Mouse (Mus musculus) G1E (cell line): ENCODE results near the gene Coro1c. TPM values are rescaled to one million over a fixed set of nuclear protein-coding genes. Genes with fewer than 3 reads are reported as not detected.

ENCODE experiments used
- ATAC-seq: 2 replicates; pipeline ENCODE4 v1.8.0; 2016; ENCODE audit warnings: mild to moderate bottlenecking; ENCODE audit not compliant: insufficient number of reproducible peaks, poor library complexity, low FRiP score, severe bottlenecking; ENCODE audit errors: extremely low read depth
- DNase-seq: peaks from one replicate; pipeline ENCODE4 v3.0.0; 2012; ENCODE audit warnings: low spot score
- H3K27me3 ChIP-seq: 2 replicates; pipeline ENCODE4 v1.6.1; 2012; ENCODE audit warnings: mild to moderate bottlenecking, low read length, inconsistent platforms; ENCODE audit not compliant: insufficient read depth
- H3K36me3 ChIP-seq: replicated peaks from 2 replicates; pipeline ENCODE3; 2012; ENCODE audit warnings: mild to moderate bottlenecking, inconsistent platforms
- H3K4me1 ChIP-seq: 2 replicates; pipeline ENCODE4 v1.6.1; 2012; ENCODE audit warnings: low read depth, low read length, inconsistent platforms, mixed read lengths; ENCODE audit not compliant: insufficient read depth
- H3K4me3 ChIP-seq: 2 replicates; pipeline ENCODE4 v1.5.1; 2012; ENCODE audit warnings: low read depth, mild to moderate bottlenecking, inconsistent platforms, low read length, moderate library complexity, mixed read lengths
- H3K9me3 ChIP-seq: replicated peaks from 2 replicates; pipeline ENCODE4 v1.6.1; 2012; ENCODE audit warnings: inconsistent platforms
- CTCF ChIP-seq: IDR thresholded peaks from 2 replicates; pipeline ENCODE4 v1.5.1; 2012; ENCODE audit warnings: low read depth, low read length, inconsistent platforms, mixed read lengths
- GATA1 ChIP-seq: IDR thresholded peaks from 2 replicates; pipeline ENCODE4 v1.6.1; 2012; ENCODE audit warnings: borderline replicate concordance, low read length, inconsistent platforms, mixed read lengths
- GATA2 ChIP-seq: IDR thresholded peaks from 2 replicates; pipeline ENCODE4 v1.6.1; 2012; ENCODE audit warnings: low read depth, low read length, inconsistent platforms, borderline replicate concordance
- POLR2AphosphoS5 ChIP-seq: IDR thresholded peaks from 2 replicates; pipeline ENCODE4 v1.6.1; 2012; ENCODE audit warnings: low read depth, low read length, inconsistent platforms; ENCODE audit not compliant: insufficient replicate concordance
- TAL1 ChIP-seq: conservative IDR thresholded peaks from 2 replicates; pipeline ENCODE4 v1.6.1; 2012; ENCODE audit warnings: low read depth, low read length, inconsistent platforms, mixed read lengths
- polyA plus RNA-seq: library from polyadenylated mRNA; stranded (reverse); fragments of >175 nt; gene quantifications from 2 replicates; pipeline ENCODE4 v1.2.3, GENCODE M21; 2012
- total RNA-seq, 2 experiments: library from RNA; stranded (forward) in 1 of 2; stranded (reverse) in 1 of 2; fragments of 200-1000 nt in 1 of 2; fragments of >200 nt in 1 of 2; fragmentation: Nextera tagmentation in 1 of 2; gene quantifications; 2 replicates each; pipeline ENCODE4 v1.2.3; 2014 to 2017

Coro1c gene
- total and polyA plus RNA-seq, 3 experiments: 59.1 to 77.5 (median 70.5) TPM

DNA sequence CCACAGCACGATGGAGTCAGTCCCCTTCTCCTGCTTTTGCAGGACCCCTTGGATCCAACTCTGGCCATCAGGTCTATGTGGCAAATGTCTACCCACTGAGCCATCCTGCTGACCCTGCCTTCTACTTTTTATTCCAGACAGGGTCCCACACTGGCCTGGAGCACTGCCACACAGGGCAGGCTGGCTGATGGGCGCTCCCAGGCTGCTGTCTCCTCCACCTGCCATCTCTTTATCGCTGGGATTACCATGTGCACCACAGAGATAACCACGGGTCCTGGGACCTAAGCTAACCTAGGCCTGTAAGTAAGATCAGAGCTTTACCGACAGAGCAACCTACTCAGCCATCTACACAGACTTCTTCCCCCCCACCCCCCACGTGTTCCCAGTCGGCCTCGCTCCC, 61.9 kb downstream of the Coro1c start:
- DNase-seq: no peak
- TF ChIP-seq POLR2AphosphoS5 (no peak), TAL1 (0 out of 2 replicates have a peak, but pooled peaks have one; percentile 26), GATA2 (no peak)
- H3K4me1 ChIP-seq: peaks cover 45% of the 10 kb centered on the region
- no peaks in the 10 kb centered on the region for H3K27me3 ChIP-seq
- peak; percentile 42 for ATAC-seq
- H3K9me3 ChIP-seq: no peaks in the 10 kb centered on the region
- no peak overlapping the region for H3K4me3 ChIP-seq
- peaks cover 98% of the 10 kb centered on the region for H3K36me3 ChIP-seq

DNA sequence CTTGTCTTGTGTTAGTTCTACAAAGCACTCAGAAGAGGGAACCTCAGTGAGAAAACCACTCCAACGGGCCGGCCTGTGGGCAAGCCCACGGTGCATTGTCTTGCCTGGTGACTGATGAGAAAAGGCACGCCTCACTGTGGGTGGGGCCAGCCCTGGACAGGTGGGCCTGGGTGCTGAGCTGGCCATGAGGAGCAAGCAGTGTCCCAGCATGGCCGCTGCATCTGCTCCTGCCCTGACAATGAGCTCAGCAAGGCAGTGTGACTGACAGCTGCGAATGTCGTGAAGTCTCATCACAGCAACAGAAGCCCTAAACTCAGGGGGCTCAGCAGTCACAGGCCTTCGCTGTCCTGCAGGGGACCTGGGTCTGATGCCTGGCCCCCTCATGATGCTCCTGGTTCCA, 62.9 kb downstream of the Coro1c start:
- ATAC-seq: no peak
- no peak for TF ChIP-seq POLR2AphosphoS5
- no peak for TF ChIP-seq GATA1
- TF ChIP-seq TAL1: no peak
- TF ChIP-seq CTCF: no peak
- TF ChIP-seq GATA2: no peak
- no peak for DNase-seq
- Histone ChIP-seq H3K4me1 (peaks cover 46% of the 10 kb centered on the region), H3K27me3 (no peaks in the 10 kb centered on the region), H3K4me3 (no peak overlapping the region), H3K9me3 (no peaks in the 10 kb centered on the region), H3K36me3 (peaks cover 97% of the 10 kb centered on the region)

DNA sequence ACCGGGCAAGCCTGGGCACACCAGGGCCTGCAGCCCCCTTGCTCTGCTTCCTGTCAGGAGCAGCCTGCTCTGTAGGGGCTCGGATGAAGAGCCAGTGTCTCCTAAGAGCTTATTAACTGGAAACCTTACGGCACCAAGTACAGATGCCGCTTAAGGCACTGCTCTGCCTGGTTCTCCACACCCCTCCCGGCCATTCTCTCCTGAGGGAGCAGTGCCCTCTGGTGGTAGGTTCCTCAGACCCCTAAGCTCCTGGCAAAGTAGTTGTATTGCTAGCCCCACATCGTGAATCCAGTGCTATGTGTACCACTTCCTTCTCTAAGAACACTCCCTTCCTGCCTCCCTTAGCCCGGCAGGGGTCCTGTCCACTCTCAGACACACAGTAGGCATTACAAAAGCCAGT, 63.8 kb downstream of the Coro1c start:
- no peak overlapping the region for H3K4me3 ChIP-seq
- H3K36me3 ChIP-seq: peaks cover 97% of the 10 kb centered on the region
- TF ChIP-seq POLR2AphosphoS5: no peak
- TF ChIP-seq CTCF: peak; percentile 64
- DNase-seq (peak; percentile 63), ATAC-seq (no peak)
- peaks cover 46% of the 10 kb centered on the region for H3K4me1 ChIP-seq
- H3K9me3 ChIP-seq: no peaks in the 10 kb centered on the region
- H3K27me3 ChIP-seq: no peaks in the 10 kb centered on the region

DNA sequence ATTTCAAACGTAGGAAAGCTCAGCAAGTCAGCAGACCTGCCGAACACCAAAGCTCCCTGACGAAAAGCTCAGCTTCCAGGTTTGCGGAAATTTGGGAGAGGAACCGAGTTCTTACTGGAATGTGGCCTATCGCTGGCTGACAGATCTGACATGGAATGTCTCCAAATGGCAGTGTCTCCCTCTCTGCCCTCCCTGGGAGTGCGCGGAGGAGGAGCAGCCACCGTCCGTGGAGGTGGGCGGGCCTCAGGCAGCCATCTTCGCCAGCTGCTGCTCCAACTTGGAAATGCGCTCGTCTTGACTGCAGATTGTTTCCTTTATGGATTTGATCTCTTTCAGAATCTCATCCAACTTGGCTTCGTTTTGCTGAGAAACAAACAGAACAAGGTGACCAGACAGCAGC, 64.5 kb downstream of the Coro1c start:
- H3K36me3 ChIP-seq: peaks cover 94% of the 10 kb centered on the region
- DNase-seq: no peak
- ATAC-seq: no peak
- TF ChIP-seq POLR2AphosphoS5 (no peak), TAL1 (no peak), GATA2 (no peak), CTCF (no peak), GATA1 (no peak)
- H3K4me3 ChIP-seq: no peak overlapping the region
- H3K27me3 ChIP-seq: no peaks in the 10 kb centered on the region
- H3K9me3 ChIP-seq: no peaks in the 10 kb centered on the region
- peaks cover 46% of the 10 kb centered on the region for H3K4me1 ChIP-seq

DNA sequence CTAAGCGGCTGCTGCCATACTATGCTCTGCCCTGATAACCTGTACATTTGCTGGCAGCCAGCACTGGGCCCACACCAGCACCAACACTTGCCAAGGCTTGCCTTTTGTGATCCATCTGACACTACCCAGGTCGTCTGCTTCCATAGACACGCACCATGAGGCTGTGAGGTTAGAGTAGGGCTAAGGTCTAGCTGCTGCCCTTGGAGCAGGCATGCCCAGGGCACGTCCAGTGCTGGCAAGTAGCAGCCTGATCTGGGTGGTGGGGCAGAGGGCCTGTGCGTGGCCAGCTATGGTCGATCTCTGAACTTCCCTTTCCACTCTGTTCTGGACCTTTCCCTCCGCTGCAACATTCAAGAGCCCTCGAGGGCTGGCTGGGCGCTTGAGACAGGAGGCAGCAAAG, 65.7 kb downstream of the Coro1c start:
- no peak for TF ChIP-seq POLR2AphosphoS5
- no peak for TF ChIP-seq CTCF
- no peak for TF ChIP-seq GATA2
- TF ChIP-seq TAL1: no peak
- no peak for TF ChIP-seq GATA1
- Histone ChIP-seq H3K36me3 (peaks cover 86% of the 10 kb centered on the region), H3K4me3 (no peak overlapping the region)

DNA sequence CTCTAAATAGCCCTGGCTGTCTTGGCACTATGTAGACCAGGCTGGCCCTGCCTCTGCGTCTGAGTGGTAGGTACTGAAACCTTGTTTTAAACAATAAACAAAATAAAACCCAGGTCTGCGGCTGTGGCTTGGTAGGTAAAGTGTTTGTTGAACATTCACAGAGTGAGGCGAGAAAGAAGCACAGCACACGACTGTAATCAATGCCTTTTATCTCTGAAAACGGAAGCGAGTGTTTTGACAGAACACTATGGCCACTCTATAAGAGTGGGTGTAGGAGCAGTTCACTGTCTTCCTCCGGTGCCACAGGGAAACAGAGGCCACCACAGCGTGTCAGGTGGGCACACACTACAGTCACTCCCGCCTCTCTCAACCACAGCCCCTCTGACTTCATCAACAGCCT, 66.3 kb downstream of the Coro1c start:
- no peak for DNase-seq
- Histone ChIP-seq H3K27me3 (no peaks in the 10 kb centered on the region), H3K4me1 (peaks cover 39% of the 10 kb centered on the region), H3K9me3 (no peaks in the 10 kb centered on the region), H3K4me3 (no peak overlapping the region), H3K36me3 (peaks cover 80% of the 10 kb centered on the region)
- TF ChIP-seq POLR2AphosphoS5 (no peak), GATA1 (no peak), GATA2 (no peak), TAL1 (no peak), CTCF (no peak)
- no peak for ATAC-seq

More for the DNA sequence above, 65.7 kb downstream of the Coro1c start:
- ATAC-seq (no peak), DNase-seq (no peak)
- H3K9me3 ChIP-seq: no peaks in the 10 kb centered on the region
- peaks cover 46% of the 10 kb centered on the region for H3K4me1 ChIP-seq
- no peaks in the 10 kb centered on the region for H3K27me3 ChIP-seq

DNA sequence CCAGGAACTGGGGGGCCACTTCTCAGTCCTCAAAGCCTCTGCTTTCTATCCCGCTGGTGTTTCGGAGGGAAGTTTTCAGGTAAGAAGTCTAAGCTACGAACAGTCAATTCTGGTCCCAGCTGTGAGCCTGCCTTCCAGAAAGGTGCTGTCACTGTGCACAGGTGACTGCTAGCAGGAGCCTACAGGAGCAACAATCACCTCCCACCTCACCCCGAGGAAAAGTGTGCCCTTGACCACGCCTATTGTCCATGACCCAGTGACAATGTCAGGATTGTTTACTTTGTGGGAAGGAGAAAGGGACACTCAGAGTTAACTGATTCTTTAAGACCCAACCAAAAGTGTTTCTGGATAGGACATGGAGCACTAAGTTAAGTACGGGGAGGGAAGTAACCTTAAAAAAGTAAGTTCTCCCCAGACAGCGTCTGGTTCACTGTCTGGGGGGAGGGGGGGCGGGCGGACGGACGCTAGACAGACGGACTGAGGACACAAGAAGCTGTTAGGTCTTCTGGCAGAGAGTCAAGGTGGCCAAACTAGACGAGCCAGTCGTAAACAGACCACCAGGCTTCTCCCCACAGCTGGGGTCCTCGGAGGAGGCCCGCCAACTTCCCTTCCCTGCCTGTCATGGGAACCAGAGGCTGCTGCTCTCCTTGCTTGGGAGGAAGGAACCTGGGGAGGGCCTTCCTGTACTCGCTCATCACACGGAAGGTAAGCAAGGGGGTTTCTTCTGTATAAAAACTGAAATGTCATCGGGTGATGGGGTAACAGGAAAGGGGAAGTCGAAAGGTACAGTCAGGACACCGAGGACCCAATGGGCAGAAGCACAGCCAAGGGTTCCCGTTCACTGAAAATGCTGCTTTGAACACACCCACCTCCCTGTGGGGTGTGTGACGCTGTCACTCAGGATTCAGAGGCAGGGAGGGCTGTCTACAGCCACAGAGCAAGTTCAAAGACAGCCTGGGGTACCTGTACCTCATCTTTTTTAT, 67.0 kb downstream of the Coro1c start:
- no peaks in the 10 kb centered on the region; the same call in 1 of the 2 replicates for H3K27me3 ChIP-seq
- no peak for DNase-seq

More for the DNA sequence above, 67.0 kb downstream of the Coro1c start:
- ATAC-seq: no peak
- Histone ChIP-seq H3K4me3 (no peak overlapping the region), H3K9me3 (no peaks in the 10 kb centered on the region), H3K4me1 (peaks cover 32% of the 10 kb centered on the region), H3K36me3 (peaks cover 72% of the 10 kb centered on the region)
- TF ChIP-seq GATA1 (no peak), CTCF (no peak), TAL1 (no peak)
